Mouse (Mus musculus): ENCODE data around the gene Ankrd13b. TPM values are rescaled to one million over a fixed set of nuclear protein-coding genes. Genes with fewer than 3 reads are reported as not detected.
"Not testable (repeated sequence)": the region's sequence is repeated elsewhere in the genome, so short reads cannot be mapped to it uniquely, and the experiment has no call there.

Gene Ankrd13b
- 8.2 and 10.4 TPM in 2 replicates for total RNA-seq (2021)
- long read RNA-seq, experiment 1, partial matches to known transcripts = 1 of 1 reads
- long read RNA-seq, experiment 1, other reads (novel, unspliced or antisense) = 0 of 1 reads
- long read RNA-seq, experiment 2, partial matches to known transcripts = 1 of 4 reads
- long read RNA-seq, experiment 2, other reads (novel, unspliced or antisense) = 3 of 4 reads

GRCm38 (mm10) chr11:77489591-77490235 is at the start of gene Ankrd13b:
Gene Ankrd13b, minus strand, starts transcription at chr11:77489678.
- peak; percentile 83 for DNase-seq

DNA sequence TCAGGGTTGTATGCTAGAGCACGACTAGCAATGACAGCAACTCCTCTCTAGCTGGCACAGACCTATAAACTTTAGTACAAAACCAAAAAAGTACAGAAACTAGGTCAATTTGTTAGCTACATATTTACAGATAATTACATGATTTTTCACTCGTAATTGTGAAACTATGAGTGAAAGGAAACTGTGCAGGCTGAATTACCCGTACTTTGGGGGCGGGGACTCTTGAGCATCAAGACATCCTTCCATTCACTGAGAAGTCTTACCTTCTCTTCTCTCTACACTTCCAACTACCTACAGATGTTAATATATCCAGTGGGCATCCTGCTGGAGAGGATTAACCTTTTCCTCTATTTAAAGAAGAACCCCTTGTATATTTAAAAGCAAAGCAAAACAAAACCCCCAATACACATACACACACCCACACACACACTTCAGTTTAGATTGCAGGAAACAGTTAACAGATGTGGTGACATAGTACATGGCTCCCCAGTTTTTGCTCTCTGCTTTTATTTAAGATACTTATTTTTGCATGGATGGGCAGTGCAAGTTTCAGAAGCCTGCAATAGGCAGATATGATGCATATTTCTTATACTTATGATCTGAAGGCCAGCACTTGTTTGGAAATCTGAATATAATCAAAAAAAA is 42.8 kb upstream of the Ankrd13b start:
- DNase-seq = no peak

GRCm38 (mm10) chr11:77530862-77531261 is 41.4 kb upstream of the Ankrd13b start:
- DNase-seq = no peak

DNA sequence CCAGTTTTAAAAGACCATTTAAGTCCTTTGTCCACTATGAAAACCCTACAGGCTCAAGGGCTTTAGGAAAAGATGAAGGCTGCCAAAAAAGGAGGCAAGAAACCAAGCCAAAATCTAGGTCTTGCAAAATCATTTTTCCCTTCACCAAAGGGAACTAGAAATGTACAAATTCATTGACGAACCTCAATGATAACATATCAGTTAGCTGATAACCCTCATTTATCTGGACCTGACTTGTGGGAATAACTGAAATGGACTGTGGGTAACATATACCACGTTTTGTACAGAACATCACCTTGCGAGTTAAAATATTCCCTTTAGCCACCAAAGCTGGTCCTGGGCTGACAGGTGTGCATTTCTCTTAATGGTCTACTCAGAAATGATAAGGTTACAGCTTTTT is 40.2 kb upstream of the Ankrd13b start:
- no peak for DNase-seq

- not testable (repeated sequence) for DNase-seq
Measured at GRCm38 (mm10) chr11:77528420-77528819, 38.9 kb upstream of the Ankrd13b start.

- DNase-seq = no peak
Measured at GRCm38 (mm10) chr11:77525804-77526486, 36.5 kb upstream of the Ankrd13b start.

DNA sequence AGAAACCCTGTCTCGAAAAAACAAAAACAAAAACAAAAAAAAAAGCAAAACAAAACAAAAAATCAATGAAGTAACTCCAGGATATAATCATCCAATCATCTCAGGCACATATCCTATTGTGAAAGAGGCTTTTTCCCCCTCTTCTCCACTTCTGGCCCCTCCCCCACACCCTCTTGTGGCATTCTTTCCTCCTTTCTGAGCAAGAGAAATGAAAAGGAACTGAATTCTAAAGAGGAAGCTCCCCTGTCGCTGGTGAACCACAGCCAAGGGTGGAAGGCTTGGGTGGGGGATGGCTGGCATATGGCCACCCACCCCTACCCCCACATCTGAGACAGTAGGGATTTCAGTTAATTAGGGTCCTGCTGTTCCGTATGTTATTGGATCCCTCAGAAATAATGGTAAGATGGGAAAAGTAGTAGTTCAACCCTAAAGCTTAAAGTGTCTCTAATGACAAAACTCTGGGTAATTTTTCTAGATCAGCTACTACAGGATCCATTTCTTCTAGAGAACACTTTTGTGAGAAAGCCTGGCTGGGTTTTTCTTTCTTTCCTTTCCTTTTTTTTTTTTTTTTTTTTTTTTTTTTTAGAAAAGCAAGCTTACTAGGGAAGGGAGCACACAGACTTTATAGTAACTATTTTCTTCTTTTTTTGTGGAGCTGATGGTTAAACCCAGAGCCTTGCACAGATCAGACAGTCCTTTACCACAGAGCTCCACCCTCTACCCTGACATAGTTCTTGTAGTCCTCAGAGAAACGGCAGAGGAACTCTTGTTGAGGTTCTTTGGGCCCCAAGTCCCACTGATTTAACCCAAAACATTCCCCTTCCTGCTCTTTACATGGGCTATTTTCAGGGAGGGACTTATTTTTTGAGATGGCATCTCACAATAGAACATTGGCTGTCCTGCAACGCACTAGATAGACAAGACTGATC is 31.4 kb upstream of the Ankrd13b start:
- peak; percentile 45 for DNase-seq

DNA sequence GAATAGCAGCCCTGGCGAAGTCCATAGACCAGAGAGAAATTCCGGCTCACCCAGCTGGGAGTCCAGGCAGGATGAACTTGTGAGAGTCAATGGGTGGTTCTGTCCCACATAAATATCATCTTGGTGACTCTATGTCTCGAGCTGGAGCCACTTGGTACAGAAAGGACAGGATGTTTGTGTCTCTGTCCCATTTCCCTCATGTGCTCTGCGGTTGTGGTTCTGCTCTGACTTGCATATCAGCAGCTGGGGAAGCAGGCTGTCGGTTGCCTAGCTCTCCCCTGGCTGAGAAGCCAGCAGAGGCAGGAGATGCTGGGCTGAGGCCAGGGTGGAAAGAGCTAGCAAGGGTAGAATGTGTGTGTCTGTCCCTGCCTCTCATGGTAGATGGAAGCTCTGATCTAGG is 29.6 kb upstream of the Ankrd13b start, which contains the start of gene Gm10392:
Gene Gm10392, minus strand, starts transcription at position 156 of the 400 bp plus-strand sequence.
- DNase-seq = no peak

DNA sequence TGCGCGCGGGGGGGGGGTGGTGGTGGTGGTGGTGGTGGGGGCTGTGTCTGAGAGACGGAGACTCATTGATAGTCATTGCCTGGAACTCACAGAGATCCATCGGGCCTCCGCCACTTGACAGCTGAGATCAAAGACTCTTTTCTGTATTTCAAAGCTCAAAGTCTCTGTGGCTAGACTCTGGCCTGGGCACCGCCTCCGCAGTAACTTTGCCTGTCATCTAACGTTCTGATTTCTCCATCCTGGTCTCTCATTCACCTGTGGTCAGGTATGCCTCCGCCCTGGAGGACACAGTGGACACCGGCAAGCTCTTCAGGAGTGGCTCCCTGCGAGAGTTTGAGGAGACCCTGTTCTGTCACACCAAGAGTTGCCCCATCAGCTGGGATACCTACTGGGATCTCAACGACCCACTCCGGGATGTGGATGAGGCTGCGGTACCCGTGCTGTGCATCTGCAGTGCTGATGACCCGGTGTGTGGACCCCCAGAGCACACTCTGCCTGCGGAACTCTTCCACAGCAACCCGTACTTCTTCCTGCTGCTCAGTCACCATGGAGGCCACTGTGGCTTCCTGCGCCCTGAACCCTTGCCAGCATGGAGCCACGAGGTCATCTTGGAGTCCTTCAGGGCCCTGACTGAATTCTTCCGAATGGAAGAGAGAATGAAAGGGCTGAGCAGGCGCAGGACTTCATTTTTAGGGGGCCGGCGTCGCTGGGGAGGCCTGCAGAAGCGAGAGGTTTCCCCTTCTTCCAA is 28.7 kb upstream of the Ankrd13b start:
- DNase-seq = no peak

- DNase-seq = peak; percentile 55
Measured at GRCm38 (mm10) chr11:77516553-77517425, 27.3 kb upstream of the Ankrd13b start.

- DNase-seq = peak; percentile 70
Measured at GRCm38 (mm10) chr11:77515637-77516552, 26.4 kb upstream of the Ankrd13b start, which contains the start of gene Trp53i13. Gene Trp53i13, minus strand, starts transcription at chr11:77515980.

DNA sequence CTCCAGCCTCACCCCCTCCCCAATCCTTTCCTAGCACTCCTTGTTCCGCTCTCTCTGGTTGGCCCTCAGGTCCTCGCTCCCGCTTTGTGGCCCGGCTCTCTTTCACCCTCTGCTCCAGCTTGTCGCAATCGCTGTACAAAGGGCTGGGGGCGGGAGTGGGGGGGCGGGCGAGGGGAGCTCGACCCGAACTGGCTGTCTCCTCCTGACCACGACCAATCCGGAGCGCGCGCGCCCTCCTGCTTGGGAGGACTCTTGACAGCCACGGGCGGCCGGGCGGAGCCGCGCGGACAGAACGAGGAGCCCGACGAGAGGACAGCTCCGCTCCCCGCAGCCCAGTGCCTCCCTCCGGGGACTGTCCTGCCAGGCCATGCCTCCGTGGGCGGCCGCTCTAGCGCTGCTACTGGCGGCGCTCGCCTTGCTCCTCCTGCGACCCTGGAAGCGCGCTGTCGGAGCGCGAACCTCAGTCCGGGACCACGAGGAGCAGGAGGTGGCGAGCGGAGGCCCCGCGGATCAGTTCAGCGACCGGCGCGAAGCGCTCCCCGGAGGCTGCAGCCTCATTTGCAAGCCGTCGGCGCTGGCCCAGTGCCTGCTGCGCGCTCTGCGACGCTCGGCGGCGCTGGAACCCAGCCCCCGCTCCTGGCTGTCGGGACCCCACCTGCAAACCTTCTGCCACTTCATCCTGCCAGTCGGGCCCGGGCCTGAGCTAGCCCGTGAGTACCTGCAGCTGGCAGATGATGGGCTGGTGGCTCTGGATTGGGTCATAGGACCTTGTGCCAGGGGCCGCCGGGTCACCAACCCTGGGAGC is 25.6 kb upstream of the Ankrd13b start, which contains the start of gene Abhd15:
Gene Abhd15, plus strand, starts transcription at position 290 of the 805 bp plus-strand sequence.
- peak; percentile 94 for DNase-seq

GRCm38 (mm10) chr11:77514281-77514831 is 24.9 kb upstream of the Ankrd13b start:
- DNase-seq = peak; percentile 61

DNA sequence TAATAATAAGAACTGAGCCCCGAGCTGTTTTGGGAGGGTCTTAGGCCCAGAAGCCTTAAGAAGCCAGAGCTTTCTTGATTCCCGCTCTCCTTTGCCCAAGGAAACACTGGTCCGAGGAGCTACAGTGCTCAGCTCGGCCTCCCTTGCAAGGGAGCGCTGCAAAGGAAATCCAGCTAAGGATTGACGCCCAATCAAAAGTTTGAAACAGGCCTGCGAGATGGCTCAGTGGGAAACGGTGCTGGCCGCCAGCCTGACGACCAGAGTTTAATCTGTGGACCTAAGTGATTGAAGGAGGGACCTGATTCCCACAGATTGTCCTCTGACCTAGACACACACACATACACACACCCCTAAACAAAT is 24.3 kb upstream of the Ankrd13b start:
- peak; percentile 31 for DNase-seq

DNA sequence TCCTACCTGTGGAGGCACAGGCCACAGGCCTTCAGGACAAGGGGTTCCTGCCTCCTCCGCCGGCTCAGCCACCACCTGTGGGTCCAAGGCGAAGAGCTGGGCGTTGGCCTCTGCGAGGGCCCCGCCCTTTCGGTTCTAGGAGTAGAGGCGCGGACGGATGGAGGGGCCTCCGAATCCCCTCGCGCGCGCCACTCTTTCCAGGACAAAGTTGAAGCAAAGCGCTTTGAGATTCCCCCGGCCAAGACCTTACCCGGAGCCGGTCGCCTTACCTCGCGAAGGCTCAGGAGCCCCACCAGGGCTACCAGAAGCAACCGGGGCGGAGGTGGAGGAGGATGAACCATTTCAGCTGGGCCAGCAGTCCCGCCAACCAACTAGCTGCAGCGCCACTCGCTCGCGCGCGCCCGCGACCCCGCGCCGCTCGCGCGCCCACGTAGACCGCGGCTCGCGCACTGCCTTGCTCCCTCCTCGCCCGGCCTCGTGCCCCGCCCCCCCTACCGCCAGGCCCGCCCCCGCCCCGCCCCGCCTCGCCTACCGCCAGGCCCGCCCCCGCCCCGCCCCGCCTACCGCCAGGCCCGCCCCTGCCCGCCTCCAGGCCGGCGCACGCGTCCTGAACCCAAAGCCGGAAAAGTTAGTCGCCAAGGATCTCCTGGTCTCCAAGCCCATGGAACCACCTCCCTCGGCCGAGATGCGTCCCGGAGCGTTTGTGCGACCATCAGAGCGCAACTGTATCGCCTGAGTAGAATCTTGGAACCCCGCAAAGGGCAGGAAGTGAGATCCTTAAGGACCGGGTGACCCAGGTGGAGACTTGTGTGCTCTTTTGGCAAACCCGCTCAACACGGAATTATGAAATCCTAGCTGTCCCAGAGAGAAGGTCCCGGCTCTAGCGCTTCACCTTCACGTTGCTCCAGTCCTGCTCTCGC is 23.7 kb upstream of the Ankrd13b start:
- DNase-seq = peak; percentile 94

DNA sequence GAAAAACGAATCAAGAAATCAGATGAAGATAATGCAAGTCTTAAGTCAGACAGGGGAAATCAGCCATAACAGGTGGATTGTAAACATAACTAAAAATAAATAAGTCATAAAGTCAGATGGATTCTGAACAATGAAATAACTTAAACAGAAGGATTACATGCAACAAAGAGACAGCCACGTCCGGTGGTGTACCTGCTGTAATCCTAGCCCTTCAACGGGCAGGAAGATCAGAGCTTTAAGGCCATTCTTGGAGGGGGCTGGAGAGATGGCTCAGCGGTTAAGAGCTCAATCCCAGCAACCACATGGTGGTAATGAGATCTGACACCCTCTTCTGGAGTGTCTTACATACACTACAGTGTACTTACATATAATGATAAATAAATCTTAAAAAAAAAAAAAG is 21.9 kb upstream of the Ankrd13b start:
- DNase-seq = no peak
